Mouse (Mus musculus) ovary, postnatal 14 days (tissue): ENCODE results near the gene Fbxw10.
A peak's percentile ranks its signal among the peaks of the same experiment; 100 is the strongest.

ENCODE experiments used
- DNase-seq: peaks from one replicate; pipeline ENCODE4 v3.0.0; 2022; ENCODE audit warnings: low spot score

Fbxw10 gene

DNA sequence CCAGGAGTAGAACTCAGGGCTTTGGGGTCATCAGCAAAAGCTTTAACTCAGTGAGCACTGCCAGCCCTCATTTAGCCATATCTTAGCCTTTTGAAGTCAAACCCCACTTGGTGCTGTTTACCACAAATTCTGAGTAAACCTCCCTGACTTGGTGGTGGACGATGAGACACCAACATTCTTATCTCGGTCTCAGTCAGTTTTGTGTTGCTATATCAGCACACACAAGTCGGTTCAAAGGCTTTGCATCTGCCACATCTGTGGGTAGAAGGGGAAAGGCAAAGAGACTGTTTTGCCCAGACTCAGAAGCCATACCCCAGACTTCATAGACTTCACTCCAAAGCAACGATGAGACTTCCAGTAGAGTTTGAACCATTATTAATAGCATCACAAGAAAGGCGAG lies 2.3 kb upstream of the Fbxw10 start:
- no peak for DNase-seq

GRCm38 (mm10) chr11:62845730-62846129 lies 1.1 kb upstream of the Fbxw10 start:
- no peak for DNase-seq

GRCm38 (mm10) chr11:62847655-62848191 lies 854 bp downstream of the Fbxw10 start:
- no peak for DNase-seq

DNA sequence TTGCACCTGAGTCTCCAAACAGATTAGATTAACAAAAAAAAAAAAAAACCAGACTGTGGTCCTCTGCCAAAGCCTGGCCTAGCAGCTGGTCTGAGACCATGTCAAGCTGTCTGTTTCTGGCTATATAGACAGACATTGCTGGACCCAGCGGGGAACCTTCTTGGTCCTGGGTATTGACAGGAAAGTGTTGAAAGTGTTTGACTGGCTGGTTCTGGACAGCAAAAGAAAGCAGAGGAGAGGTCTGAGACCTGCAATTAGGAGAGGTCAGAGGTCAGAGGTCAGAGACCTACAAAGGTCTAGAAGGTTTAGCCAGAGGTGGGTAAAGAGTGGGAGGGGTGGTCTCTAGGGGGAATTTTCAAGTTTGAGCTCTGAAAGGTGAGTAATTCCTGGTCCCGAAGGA lies 1.4 kb downstream of the Fbxw10 start:
- DNase-seq = no peak

- no peak for DNase-seq
Measured at GRCm38 (mm10) chr11:62851199-62851598, 4.3 kb downstream of the Fbxw10 start.

GRCm38 (mm10) chr11:62853334-62853733 lies 6.5 kb downstream of the Fbxw10 start:
- DNase-seq = no peak

GRCm38 (mm10) chr11:62865562-62865961 lies 18.7 kb downstream of the Fbxw10 start:
- DNase-seq = no peak

GRCm38 (mm10) chr11:62866685-62867084 lies 19.8 kb downstream of the Fbxw10 start:
- DNase-seq = no peak

DNA sequence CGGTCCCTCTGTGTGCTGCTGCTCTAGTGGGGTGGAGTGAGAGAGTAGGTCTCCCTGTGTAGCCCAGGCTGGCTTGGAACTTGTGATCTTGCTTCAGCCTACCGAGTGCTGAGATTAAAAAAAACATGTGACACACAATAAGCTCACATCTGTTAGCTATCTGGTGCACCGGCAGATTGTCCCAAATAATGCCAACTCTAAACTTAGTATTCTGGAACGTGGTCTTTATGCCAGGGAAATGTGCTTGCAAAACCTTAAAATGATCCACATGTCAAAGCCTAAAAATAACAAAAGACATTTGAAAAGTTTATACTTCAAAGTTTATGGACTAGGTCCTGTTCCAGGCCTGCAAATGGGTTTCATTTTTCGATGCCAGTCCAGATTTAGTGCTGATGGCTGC lies 22.3 kb downstream of the Fbxw10 start:
- no peak for DNase-seq

- no peak for DNase-seq
Measured at GRCm38 (mm10) chr11:62869715-62870371, 23.0 kb downstream of the Fbxw10 start.

GRCm38 (mm10) chr11:62873479-62873878 lies 26.6 kb downstream of the Fbxw10 start:
- DNase-seq = no peak

DNA sequence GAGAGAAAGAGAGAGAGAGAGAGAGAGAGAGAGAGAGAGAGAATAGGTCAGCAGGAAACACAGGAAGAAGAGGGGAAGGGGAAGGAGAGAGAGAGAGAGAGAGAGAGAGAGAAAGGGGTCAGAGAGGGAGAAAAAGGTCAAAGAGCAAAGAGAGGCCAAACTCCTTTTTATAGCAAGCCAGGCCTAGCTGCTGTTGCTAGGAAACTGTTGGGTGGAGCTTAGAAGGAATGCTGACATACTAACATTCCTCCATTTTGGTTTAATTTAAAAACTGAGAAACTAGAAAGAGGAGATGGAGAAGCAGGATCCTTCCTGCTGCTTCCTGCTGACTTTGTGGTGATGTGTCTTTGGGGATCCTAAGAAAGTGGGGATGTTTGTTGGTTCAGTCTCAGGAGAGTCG lies 28.8 kb downstream of the Fbxw10 start:
- DNase-seq = no peak

- DNase-seq = no peak
Measured at GRCm38 (mm10) chr11:62876445-62876844, 29.6 kb downstream of the Fbxw10 start.

DNA sequence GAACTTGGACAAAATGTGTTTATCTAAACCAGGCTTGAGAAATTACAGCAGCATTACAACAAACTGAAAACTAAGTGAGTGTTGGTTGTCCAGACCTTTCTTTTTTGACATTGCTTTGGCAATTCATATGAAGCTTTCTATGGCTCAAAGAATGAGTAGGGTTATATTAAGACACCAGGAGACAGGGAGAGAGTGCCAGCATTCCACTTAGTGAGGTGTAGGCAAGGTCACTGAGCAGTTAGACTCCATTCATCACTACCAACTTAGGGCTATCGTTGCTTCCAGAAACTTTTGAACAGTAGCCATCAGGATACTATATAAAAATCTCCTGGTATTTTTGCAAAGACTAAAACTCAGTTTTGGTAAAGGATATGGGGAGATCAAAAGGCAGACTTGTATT lies 30.5 kb downstream of the Fbxw10 start:
- DNase-seq = no peak

DNA sequence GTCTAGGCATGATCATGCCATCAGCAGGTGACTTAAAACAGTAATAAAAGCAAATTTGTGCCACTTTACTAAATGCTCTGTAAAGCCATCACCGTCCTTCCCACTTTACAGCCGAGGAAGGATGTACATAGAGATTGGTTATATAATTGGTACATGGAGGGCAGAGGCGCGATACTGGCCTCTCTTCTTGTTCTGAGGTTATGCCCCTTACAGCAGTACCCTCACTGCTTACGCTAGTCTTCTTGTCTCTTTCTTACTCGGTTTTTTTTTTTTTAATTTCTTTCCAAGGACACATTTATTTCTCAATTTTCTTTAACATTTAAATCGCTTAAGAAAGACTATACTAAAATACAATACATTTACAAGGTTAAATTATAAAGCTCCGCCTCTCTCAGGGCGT lies 31.9 kb downstream of the Fbxw10 start:
- DNase-seq = no peak

DNA sequence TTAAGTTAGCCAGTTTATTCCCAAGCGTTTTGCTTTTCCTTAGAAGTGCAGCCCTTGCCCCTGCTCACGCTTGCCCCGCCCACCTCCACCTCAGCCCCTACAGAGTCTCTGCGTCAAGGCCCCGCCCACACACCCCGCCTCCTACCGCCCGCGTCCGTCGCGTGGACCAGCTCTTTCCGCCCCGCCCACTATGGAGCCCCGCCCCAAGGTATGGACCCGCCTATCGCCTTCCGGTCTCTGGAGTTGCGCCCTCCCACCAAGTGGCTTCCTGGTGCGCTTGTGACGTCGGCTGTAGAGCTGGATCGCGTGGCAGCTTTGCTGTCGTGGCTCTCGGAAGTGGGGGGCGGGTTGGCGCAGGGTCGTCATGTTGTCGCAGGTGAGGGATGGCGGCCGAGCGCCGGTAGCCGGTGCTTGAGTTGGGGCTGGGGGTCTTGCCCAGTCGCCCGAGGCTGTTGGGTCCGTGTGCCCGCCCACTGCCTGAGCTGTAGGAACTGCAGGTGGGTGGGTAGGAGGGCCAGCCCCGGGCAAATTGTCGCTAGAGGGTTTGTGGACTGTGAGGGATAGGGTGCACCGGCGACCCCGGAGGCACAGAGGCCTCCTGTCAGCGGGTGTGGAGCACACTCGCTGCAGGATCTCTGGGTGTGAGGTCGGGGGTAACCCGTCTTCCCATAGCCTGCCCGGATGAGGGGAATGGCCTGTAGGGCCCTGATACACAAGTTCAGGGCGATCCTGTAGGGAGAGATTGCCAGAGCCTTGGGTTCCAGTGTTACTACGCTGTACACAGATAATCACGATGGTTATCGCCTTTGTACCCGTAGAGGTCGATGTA lies 32.6 kb downstream of the Fbxw10 start, which contains the start of gene Tvp23b:
Tvp23b (plus strand) TSS at position 236 of the 829 bp plus-strand sequence.
- DNase-seq = peak; percentile 97

GRCm38 (mm10) chr11:62883407-62883806 lies 36.5 kb downstream of the Fbxw10 start:
- DNase-seq = no peak

DNA sequence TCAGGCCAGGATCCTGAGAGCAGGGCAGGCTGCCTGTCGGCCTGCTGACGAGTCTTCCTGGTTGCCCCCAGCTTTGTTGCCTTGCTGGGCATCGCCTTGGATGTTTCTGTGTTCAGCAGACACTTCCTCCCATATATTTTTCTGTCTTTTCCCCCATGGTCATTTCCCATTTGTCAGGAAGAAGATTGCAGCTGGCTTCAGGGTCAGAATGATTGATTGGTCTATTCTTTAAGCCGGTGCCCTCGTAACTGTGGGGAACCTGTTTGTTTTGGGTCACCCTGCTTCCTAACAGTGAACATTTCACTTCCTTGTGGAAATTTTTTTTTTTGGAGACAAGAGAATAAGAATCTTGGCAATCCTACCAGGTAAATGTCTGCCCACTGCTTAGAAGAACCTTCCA lies 38.5 kb downstream of the Fbxw10 start:
- no peak for DNase-seq

GRCm38 (mm10) chr11:62890796-62891195 lies 43.9 kb downstream of the Fbxw10 start:
- DNase-seq = no peak

DNA sequence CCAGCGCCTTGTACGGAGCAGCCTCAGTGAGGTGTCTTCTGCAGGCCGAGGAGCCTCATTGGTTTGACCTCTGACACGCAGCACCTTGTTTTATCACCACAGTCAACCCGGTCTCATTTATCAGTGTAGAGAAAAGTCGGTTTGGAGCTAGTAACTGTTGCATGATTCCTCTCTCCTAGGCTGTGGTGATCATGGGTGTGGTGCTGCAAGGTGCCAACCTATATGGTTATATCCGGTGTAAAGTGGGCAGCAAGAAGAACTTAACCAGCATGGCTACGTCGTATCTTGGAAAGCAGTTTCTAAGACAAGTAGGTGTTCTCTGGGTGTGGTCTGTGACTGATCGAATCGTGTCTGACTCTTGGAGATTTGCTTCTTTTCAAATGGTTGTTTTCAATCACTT lies 44.9 kb downstream of the Fbxw10 start:
- DNase-seq = no peak

- peak; percentile 70 for DNase-seq
Measured at GRCm38 (mm10) chr11:62901699-62902323, 54.9 kb downstream of the Fbxw10 start.

DNA sequence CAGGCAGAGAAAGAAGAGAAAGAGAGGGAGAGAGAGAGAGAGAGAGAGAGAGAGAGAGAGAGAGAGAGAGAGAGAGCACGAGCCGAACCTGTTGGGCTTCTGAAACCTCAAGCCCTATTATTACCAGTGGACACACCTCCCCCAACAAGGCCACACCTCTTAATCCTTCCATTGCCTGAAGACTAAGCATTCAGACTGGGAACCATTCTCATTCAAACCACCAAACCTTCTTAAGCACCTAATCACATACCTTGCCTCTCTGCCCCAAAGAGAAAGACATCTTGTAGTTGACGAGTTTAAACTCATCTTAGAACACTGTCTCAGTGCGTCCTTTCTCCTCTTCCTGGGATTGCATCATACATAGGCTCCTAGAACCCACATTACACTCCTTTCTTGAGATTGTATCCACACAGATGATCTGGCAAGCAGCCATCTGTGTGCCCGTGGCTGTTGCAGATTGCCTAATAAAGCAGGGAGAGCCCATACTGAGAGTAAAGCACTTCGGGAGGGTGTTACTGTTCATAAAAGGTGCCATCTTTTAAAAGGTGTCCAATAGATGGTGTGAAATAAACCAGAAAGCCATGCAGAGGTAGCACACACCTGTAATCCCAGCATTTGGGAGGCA lies 57.1 kb downstream of the Fbxw10 start:
- DNase-seq = no peak
